Comparison of ENCODE assay signal across 8 mouse cellular contexts in the genomic region with DNA sequence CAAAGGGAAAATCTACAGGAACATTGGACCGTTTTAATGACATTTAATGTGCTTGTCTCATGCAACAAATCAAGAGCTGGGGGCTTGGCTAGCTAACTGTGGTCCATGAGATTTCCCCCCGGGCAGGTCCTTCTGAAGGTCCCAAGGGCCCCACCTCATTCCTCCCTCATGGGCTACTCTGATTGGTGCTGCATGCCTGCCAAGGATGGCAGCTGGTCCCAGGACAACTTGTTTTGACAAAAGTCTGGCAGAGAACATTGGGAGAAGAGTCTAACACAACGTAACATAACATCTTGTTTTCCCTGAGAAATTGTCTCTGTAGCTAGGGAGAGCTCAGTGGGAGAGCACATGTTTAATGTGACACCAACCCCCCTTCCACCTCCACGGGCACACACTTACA.
DNase-seq lines count a peak whose midpoint lies in the region; ATAC-seq lines count a peak whose summit lies in the region.

No protein-coding gene starts in this region.

- no peak overlapping the region for H3K4me3 ChIP-seq in neural tube, embryonic 15.5 days (replicated peaks)
- no peak overlapping the region for H3K4me3 ChIP-seq in midbrain, embryonic 13.5 days (replicated peaks)

- ATAC-seq in neural tube, embryonic 15.5 days (ENCODE audit: low FRiP score) = no peak
- no peak for ATAC-seq in midbrain, embryonic 13.5 days
- no peak for ATAC-seq in CD4-positive, CD25-positive, alpha-beta regulatory T cell, adult 4 months

- DNase-seq in cerebellum, adult 18-20 months = peak; percentile 33 to 35
- DNase-seq in cerebellum, adult 11 months = no peak
- peak; percentile 32 for DNase-seq in right cerebral cortex, postnatal 25 days
- no peak for DNase-seq in right cerebral cortex, adult 2 months (ENCODE audit: low spot score in 2 of 2)
- peak; percentile 28 for DNase-seq in heart, postnatal 4 days

- no peak overlapping the region for H3K4me2 ChIP-seq in neural tube, embryonic 15.5 days
- H3K4me2 ChIP-seq in midbrain, embryonic 13.5 days (replicated peaks) = no peak overlapping the region

- H3K4me1 ChIP-seq in neural tube, embryonic 15.5 days = peaks cover 49% of the 10 kb centered on the region
- peaks cover 36% of the 10 kb centered on the region for H3K4me1 ChIP-seq in midbrain, embryonic 13.5 days (replicated peaks)

- H3K9ac ChIP-seq in neural tube, embryonic 15.5 days (replicated peaks) = no peak overlapping the region
- H3K9ac ChIP-seq in midbrain, embryonic 13.5 days (replicated peaks) = no peak overlapping the region

- no peaks in the 10 kb centered on the region for H3K27me3 ChIP-seq in neural tube, embryonic 15.5 days (replicated peaks)
- H3K27me3 ChIP-seq in midbrain, embryonic 13.5 days = no peaks in the 10 kb centered on the region

- no peaks in the 10 kb centered on the region for H3K36me3 ChIP-seq in neural tube, embryonic 15.5 days
- no peaks in the 10 kb centered on the region for H3K36me3 ChIP-seq in midbrain, embryonic 13.5 days

- no peaks in the 10 kb centered on the region for H3K9me3 ChIP-seq in neural tube, embryonic 15.5 days (replicated peaks)
- H3K9me3 ChIP-seq in midbrain, embryonic 13.5 days = no peaks in the 10 kb centered on the region

- WGBS in neural tube, embryonic 15.5 days = 35% methylated on average over 4 of the region's 4 CpGs
- WGBS in midbrain, embryonic 13.5 days = 74% methylated on average over 4 of the region's 4 CpGs

- H3K27ac ChIP-seq in neural tube, embryonic 15.5 days (replicated peaks) = peak overlapping the region; percentile 84; the same call in 1 of the 2 replicates
- no peak overlapping the region for H3K27ac ChIP-seq in midbrain, embryonic 13.5 days

Comparison
In these comparisons a context has a peak if more than half of its experiments do, and no peak if none do; other contexts are left out.
1. DNase-seq: peak in cerebellum, adult 18-20 months (2 of 2), right cerebral cortex, postnatal 25 days (single experiment) and heart, postnatal 4 days (single experiment); none in cerebellum, adult 11 months (single experiment) and right cerebral cortex, adult 2 months (0 of 2).